Mouse (Mus musculus) retina, embryonic 14.5 days (tissue): ENCODE data around the gene Macf1.
"Not testable (repeated sequence)": the region's sequence is repeated elsewhere in the genome, so short reads cannot be mapped to it uniquely, and the experiment has no call there.

Experiments used
- DNase-seq: peaks from one replicate; pipeline ENCODE4 v3.0.0-alpha.2; 2015; ENCODE audit warnings: low spot score

Macf1 gene

DNA sequence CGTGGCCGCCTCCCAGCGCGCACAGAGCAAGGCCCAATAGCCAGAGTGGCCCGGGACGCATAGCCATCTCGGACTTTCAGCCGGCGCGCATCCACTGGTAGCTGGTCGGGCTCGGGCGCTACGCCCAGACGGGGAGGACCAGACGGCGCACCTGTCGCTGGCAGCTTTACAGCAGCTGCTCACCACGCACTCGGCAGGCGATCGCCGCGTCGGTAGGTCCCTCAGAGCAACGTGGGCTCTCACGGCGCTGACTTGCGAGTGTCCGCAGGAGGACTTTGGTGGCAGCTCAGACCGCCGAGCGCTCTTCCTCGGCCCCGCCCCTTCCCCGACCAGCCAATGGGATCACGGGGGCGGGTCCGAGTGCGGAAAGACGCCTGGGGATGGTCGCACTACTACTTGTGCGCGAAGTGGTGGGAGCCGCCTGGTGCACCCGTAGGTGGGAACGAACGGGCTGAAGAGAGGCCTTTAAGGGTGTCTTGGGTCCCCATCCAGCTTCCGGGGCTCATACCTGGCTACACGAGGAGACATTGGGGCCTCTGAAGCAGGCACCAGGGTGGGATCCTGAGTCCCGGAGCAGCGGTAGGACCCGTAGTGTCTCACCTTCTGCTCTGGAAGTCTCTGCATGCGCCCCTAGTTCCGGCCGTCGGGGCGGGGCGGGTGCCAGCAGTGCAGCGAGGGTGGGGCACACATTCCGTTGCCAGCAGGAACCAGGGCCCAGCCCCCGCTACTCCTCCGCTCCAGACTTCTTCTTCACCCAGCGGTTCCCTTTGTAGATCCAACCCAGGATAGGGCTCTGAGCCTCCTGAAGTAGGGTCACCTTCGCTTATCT, 341.3 kb downstream of the Macf1 start, which contains the start of gene Bmp8a:
Gene Bmp8a (minus strand): TSS at position 611 of the 829 bp plus-strand sequence.
- peak; percentile 84 for DNase-seq

DNA sequence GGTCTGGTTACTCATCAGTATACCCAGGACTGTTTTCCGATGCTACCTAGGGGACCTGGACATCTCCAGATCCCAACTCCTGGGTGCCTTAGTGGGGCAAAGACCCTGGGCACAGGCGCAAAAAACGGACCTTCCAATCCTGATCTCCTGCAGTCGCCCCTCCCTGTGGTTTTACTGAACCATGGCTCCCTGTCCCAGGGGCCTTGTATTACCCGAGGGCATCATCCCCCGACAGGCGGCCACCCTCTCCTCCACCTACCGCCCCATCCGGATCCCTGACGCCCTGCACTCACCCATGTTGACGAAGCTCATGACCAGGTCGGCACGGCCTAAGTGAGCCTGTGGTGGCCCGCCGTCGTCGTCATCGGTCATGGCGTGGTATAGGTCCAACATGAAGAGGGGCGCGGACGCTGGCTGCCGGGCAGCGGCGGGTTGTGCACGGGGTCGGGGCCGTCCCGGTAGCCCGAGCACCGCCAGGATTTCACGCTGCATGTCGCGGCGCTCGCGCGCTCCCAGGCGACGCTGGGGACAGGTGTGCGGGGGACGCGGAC, 342.0 kb downstream of the Macf1 start:
- peak; percentile 20 for DNase-seq

GRCm38 (mm10) chr4:123340232-123340631, 343.9 kb downstream of the Macf1 start:
- no peak for DNase-seq

- no peak for DNase-seq
Measured at GRCm38 (mm10) chr4:123337693-123338092, 346.5 kb downstream of the Macf1 start.

DNA sequence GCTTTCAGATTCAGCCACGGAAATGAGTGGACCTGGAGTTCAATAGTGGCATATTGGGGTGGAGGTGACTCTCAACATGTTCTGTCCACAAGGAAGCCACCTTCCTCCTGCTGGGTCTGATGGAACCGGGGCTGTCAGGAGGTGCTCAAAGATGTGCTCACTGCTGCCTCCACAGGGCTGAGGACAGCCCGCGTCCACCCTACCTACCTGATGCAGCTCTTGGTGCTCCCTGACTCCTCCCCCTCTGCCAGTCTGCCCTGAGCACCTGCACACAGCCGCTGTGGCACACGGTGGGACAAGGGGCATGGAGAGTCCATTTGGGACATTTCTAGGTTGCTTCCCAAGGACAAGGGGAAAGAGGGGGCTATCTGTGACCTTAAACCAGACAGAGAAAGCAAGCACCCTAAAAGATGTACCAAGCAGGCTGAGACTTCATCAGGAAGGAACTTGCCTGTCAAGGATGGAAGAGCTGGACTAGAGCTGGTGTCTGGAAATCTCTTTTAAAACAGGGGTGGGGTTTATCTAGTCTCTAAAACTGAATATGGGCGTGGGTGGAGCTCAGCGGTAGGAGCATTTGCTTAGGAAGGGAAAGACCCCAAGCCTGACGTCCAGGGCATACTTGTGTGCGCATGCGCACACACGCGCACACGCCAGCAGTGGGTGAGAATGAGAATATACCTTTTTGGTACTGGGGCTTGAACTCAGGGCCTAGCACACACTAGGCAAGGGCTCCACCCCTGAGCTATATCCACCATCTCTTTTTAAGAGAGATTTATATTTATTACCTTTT, 348.2 kb downstream of the Macf1 start:
- DNase-seq, result no peak

DNA sequence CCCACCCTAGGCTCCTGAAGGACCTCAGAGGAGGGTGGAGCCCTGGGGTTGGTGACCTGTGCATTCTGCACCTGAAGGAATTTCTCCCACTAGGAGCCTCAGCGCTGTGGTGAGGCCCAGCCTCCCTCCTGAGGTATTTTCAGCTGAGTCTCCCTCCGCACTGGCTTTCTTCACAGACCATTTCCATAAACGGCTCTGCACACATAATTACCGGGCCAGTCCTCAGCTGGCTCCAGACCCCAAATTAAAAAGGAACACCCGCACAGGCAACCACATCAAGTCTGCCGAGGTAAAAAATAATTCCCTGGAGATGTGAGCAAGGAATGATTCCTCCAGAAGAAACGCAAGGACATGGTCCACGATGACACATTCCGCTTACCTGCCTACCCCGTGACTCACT, 348.9 kb downstream of the Macf1 start:
- DNase-seq, result not testable (repeated sequence)

GRCm38 (mm10) chr4:123334177-123334576, 350.0 kb downstream of the Macf1 start:
- no peak for DNase-seq

DNA sequence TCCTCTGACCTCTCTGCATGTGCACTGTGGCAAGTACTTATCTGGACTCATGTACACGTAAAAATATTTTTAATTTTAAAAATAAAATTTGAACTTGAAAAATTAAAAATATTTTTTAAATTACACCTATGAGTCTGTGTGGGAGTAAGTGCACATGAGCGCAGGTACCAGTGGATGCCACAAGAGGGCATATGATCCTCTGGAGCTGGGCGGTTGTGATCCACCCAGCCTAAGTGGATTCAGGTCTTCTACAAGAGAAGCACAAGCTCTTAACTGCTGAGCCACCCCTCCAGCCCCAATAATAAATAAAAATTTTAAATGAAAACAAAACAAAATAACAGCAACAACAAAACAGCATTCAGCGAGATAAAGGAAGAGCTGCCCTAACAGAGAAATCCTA, 351.0 kb downstream of the Macf1 start:
- DNase-seq, result no peak

DNA sequence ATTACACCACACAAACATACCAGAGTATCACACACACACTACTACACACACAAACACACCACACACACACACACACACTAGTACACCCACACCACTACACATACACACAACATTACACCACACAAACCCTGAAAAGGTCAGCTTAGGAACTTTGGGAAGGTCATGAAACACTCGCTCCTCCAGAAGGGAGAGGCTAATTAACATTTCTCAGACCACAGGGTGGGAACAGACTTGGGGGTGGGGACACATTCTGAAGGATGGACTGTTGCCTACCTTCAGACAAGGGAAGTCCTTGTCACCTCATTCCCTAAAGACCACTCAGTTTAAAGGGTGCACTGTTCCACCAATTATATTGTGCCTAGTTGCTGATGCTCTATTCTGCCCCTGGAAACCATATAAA, 352.2 kb downstream of the Macf1 start:
- DNase-seq, result not testable (repeated sequence)

DNA sequence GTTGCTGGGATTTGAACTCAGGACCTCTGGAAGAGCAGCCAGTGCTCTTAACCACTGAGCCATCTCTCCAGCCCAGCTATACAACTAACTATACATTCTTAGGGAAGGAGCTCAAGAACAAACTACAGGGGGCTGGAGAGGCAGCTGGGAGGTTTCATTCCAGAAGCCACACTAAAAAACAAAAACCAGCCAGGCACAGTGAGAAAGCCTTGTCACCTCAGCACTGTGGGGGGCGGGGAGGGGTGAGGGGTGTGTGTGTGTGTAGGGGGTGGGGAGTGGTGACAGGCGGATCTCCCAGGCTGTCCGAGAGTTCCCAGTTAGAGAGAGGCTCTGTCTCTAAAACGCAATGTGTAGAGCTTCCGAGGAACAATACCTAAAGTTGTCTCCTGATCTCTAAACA, 352.8 kb downstream of the Macf1 start:
- no peak for DNase-seq

- DNase-seq, result no peak
Measured at GRCm38 (mm10) chr4:123328946-123329345, 355.2 kb downstream of the Macf1 start.

- no peak for DNase-seq
Measured at GRCm38 (mm10) chr4:123327630-123328029, 356.5 kb downstream of the Macf1 start.

DNA sequence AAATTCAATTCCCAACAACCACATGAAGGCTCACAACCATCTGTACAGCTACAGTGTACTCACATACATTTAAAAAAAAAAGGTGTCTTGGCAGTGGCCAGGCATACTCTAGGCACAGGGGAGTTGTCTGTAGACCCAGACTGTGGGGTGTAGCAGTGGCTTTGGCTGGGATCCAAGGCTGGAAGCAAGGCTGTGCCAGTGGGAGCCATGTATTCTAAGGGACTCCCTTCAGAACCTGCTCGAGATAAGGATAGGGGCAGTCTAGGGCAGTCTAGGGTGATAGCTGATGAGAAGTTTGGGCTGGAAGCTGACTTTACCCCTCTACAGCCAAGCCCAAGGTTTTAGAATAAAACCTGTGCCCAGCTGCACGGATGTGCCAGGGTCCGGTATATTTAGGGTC, 358.1 kb downstream of the Macf1 start:
- no peak for DNase-seq

GRCm38 (mm10) chr4:123323534-123323933, 360.6 kb downstream of the Macf1 start, which contains the start of gene Oxct2a:
Gene Oxct2a (minus strand): TSS chr4:123323634.
- DNase-seq, result no peak

- DNase-seq, result not testable (repeated sequence)
Measured at GRCm38 (mm10) chr4:123322910-123323309, 361.2 kb downstream of the Macf1 start.

GRCm38 (mm10) chr4:123314497-123314896, 369.7 kb downstream of the Macf1 start:
- DNase-seq, result no peak

- DNase-seq, result no peak
Measured at GRCm38 (mm10) chr4:123313010-123313409, 371.1 kb downstream of the Macf1 start.

- DNase-seq, result no peak
Measured at GRCm38 (mm10) chr4:123311845-123312244, 372.3 kb downstream of the Macf1 start.

DNA sequence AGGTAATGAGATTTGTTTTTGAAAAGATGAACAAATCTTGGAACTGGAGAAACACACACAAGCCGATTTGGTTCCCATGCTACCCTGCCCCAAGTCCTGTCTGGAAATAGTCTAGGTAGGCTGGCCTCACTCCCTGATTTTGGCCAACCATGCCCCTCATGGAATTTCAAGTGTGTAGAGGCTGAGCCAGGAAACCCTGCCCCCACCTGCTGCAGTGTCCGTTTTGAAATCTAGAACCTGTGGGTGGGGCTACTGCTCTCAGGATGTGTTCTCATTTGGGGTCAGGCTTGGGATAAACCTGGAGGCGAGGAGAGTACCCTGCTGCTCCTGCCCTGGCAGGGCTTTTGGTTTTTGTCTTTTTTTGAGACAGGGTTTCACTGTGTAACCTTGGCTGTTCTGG, 375.9 kb downstream of the Macf1 start:
- no peak for DNase-seq

- no peak for DNase-seq
Measured at GRCm38 (mm10) chr4:123306999-123307398, 377.2 kb downstream of the Macf1 start.

- DNase-seq, result peak; percentile 87
Measured at GRCm38 (mm10) chr4:123305789-123306188, 378.4 kb downstream of the Macf1 start.
